Mouse (Mus musculus) megakaryocyte, embryonic 14.5 days (primary cell): ENCODE data around the gene Zdhhc23.

Source experiments
- FLI1 ChIP-seq: IDR thresholded peaks from 2 replicates; pipeline ENCODE4 v1.6.1; 2012; ENCODE audit warnings: low read length, inconsistent platforms, mixed read lengths
- GATA1 ChIP-seq: IDR thresholded peaks from 3 replicates; pipeline ENCODE4 v1.6.1; 2012; ENCODE audit warnings: mixed read lengths, low read length, inconsistent platforms, borderline replicate concordance

GRCm38 (mm10) chr16:44011010-44011409 is 31.4 kb upstream of the Zdhhc23 start:
- no peak for TF ChIP-seq GATA1
- TF ChIP-seq FLI1 = no peak
